In the genomic region with DNA sequence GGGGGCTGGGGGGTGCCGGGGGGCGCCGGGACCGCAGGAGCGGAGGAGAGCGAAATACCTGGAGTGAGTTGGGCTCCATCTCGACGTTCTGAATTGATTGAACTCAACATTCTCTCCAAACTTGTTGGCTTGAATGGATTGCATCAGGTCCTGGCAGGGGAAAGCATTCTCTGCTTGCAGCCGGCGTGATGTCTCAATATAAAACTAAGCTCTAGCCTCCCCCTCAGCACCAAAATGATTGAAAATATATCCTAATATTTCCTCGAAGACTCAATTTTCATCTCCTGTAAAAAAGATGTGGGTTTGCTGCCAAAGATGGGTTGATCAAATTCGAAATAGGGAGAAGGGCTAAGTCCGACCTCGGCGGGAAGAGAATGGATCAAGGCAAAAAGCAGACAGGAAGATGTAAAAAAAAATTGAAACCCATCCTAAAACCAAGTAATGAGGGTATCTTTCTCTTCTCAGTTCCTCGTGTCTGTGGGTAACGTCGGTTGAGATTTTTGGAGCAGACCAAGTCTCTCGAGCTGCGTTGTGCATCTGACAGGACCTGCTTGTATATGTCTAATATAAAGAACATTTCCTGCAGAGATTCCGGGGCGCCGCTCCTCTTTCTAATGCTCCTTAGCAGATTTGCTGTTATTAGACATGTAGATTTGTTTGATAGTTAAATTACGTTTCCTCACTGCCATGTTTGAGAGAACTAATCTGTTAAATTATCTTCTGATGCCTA, we compare ENCODE assay signal across 7 mouse cellular contexts. TPM values are rescaled to one million over a fixed set of nuclear protein-coding genes. Genes with fewer than 3 reads are reported as not detected.
DNase-seq lines count a peak whose midpoint lies in the region; ATAC-seq and TF ChIP-seq lines count a peak whose summit lies in the region.

A gene (minus strand): TSS at position 109 of the 730 bp plus-strand sequence.

- no peaks in the 10 kb centered on the region for H3K36me3 ChIP-seq in hindbrain, embryonic 16.5 days (ENCODE audit: control insufficient read depth, insufficient read depth, low read length)

- H3K27ac ChIP-seq in cerebellum, adult 2 months (ENCODE audit: insufficient read depth, low read length): peak within 1 kb of the TSS; percentile 72
- peak within 1 kb of the TSS; percentile 90 for H3K27ac ChIP-seq in gastrocnemius, adult 2 months
- H3K27ac ChIP-seq in hindbrain, embryonic 16.5 days (ENCODE audit: low read depth, low read length): peak within 1 kb of the TSS; percentile 91
- peak within 1 kb of the TSS; percentile 92 for H3K27ac ChIP-seq in left cerebral cortex, adult 2 months

- peak within 1 kb of the TSS; percentile 81 for H3K4me2 ChIP-seq in hindbrain, embryonic 16.5 days (ENCODE audit: low read length)

- intact Hi-C loops in gastrocnemius, adult 2 months (cut with DNase I): loop anchor here (5.0 kb wide), 2 partner anchors 86 to 131 kb away; no protein-coding TSS in a partner anchor
- intact Hi-C loops in left cerebral cortex, adult 2 months (cut with DNase I): loop anchor here (5.0 to 10.0 kb wide), 6 partner anchors 41 to 414 kb away; a partner anchor contains a TSS

- no peaks in the 10 kb centered on the region for H3K4me1 ChIP-seq in cerebellum, adult 2 months (ENCODE audit: control insufficient read depth, insufficient read depth, low read length)
- H3K4me1 ChIP-seq in hindbrain, embryonic 16.5 days (ENCODE audit: control insufficient read depth, insufficient read depth, low read depth, low read length): peaks cover 20% of the 10 kb centered on the region

- H3K9me3 ChIP-seq in hindbrain, embryonic 16.5 days (ENCODE audit: control insufficient read depth, low read length): no peaks in the 10 kb centered on the region

- peak; percentile 88 for DNase-seq in NIH3T3 (ENCODE audit: low read depth)
- peak; percentile 76 to 79 for DNase-seq in cerebellum, adult 2 months
- peak; percentile 56 for DNase-seq in gastrocnemius, adult 2 months
- DNase-seq in left cerebral cortex, adult 2 months (ENCODE audit: extremely low spot score in 1 of 2, low spot score in 2 of 2): peak; percentile 54 to 62
- DNase-seq in lung, postnatal 4 days: peak; percentile 40 to 72
- peak; percentile 38 to 54 for DNase-seq in right cerebral cortex, postnatal 36 days (ENCODE audit: low spot score in 2 of 2)

- H3K9ac ChIP-seq in hindbrain, embryonic 16.5 days (ENCODE audit: low read depth, low read length): peak within 1 kb of the TSS; percentile 54

- peak within 1 kb of the TSS; percentile 97 for H3K4me3 ChIP-seq in cerebellum, adult 2 months (replicated peaks; ENCODE audit: insufficient read depth, low read depth, low read length)
- peak within 1 kb of the TSS; percentile 73 for H3K4me3 ChIP-seq in gastrocnemius, adult 2 months
- peak within 1 kb of the TSS; percentile 62 for H3K4me3 ChIP-seq in hindbrain, embryonic 16.5 days (ENCODE audit: low read length)
- H3K4me3 ChIP-seq in left cerebral cortex, adult 2 months: peak within 1 kb of the TSS; percentile 84

- TF ChIP-seq POLR2A in cerebellum, adult 2 months (IDR thresholded peaks at IDR 0.05; ENCODE audit: borderline replicate concordance, insufficient read depth, low read length): peak; percentile 21; the same call in 1 of the 2 replicates

- ATAC-seq in hindbrain, embryonic 16.5 days: no peak

- WGBS in cerebellum, adult 2 months: under 1% methylated on average over 24 of the region's 24 CpGs
- WGBS in hindbrain, embryonic 16.5 days: 2% methylated on average over 24 of the region's 24 CpGs

- H3K27me3 ChIP-seq in cerebellum, adult 2 months (ENCODE audit: control insufficient read depth, insufficient read depth, low read length): no peaks in the 10 kb centered on the region
- no peaks in the 10 kb centered on the region for H3K27me3 ChIP-seq in hindbrain, embryonic 16.5 days (replicated peaks; ENCODE audit: control insufficient read depth, insufficient read depth, low read length)

- TF ChIP-seq CTCF in cerebellum, adult 2 months (IDR thresholded peaks at IDR 0.05; ENCODE audit: borderline replicate concordance, insufficient read depth, low read depth, low read length): no peak
- no peak for TF ChIP-seq CTCF in gastrocnemius, adult 2 months (IDR thresholded peaks at IDR 0.05)
- no peak for TF ChIP-seq CTCF in left cerebral cortex, adult 2 months (IDR thresholded peaks at IDR 0.05)

RNA-seq across cellular contexts. Expression of the gene that starts here (rescaled TPM):
- 10.2 and 10.9 TPM in 2 replicates for polyA plus RNA-seq in cerebellum, adult 2 months (2012; rRNA removed)
- total RNA-seq in gastrocnemius, adult 2 months (2021): 10 to 100 TPM in 1 of 2 experiments, 1 to 10 TPM in 1; 8.3 to 16.9 TPM
- 16.6 TPM in 2 replicates for polyA plus RNA-seq in hindbrain, embryonic 16.5 days (2015; fragmentation: Nextera tagmentation; extraction: Ambion mirVana)
- 10 to 100 TPM; 32.3 to 38.3 TPM for total RNA-seq in left cerebral cortex, adult 2 months (2021)
